Mouse (Mus musculus) neural tube, embryonic 12.5 days (tissue): Measurements from ENCODE around the gene Gcgr. TPM values are rescaled to one million over a fixed set of nuclear protein-coding genes. Genes with fewer than 3 reads are reported as not detected.

Source experiments
- ATAC-seq: fragments of 200-750 bp; cut with Nextera tagmentation; 2 replicates; pipeline ENCODE4 v1.8.0; 2017; ENCODE audit warnings: low read depth, mild to moderate bottlenecking, moderate TSS enrichment, moderate library complexity; ENCODE audit not compliant: low FRiP score
- H3K27ac ChIP-seq: fragments of 300-500 bp; sonication (generic); 2 replicates; pipeline ENCODE4 v1.5.1; 2016
- H3K27me3 ChIP-seq: fragments of 300-500 bp; sonication (generic); replicated peaks from 2 replicates; pipeline ENCODE4 v1.6.1; 2016; ENCODE audit warnings: mild to moderate bottlenecking
- H3K36me3 ChIP-seq: fragments of 300-500 bp; sonication (generic); 2 replicates; pipeline ENCODE4 v1.6.1; 2016; ENCODE audit warnings: mild to moderate bottlenecking
- H3K4me1 ChIP-seq: fragments of 300-500 bp; sonication (generic); 2 replicates; pipeline ENCODE4 v1.6.1; 2016
- H3K4me2 ChIP-seq: fragments of 300-500 bp; sonication (generic); replicated peaks from 2 replicates; pipeline ENCODE4 v1.6.1; 2016; ENCODE audit warnings: mild to moderate bottlenecking
- H3K4me3 ChIP-seq: fragments of 300-500 bp; sonication (generic); 2 replicates; pipeline ENCODE4 v1.5.1; 2016
- H3K9ac ChIP-seq: fragments of 300-500 bp; sonication (generic); 2 replicates; pipeline ENCODE4 v1.6.1; 2016; ENCODE audit warnings: mild to moderate bottlenecking
- H3K9me3 ChIP-seq: fragments of 300-500 bp; sonication (generic); 2 replicates; pipeline ENCODE4 v1.6.1; 2016; ENCODE audit warnings: mild to moderate bottlenecking
- WGBS: fragments of 180-500 bp; shearing (Covaris S2); methylation state at CpG from one replicate; pipeline ENCODE4 v1.1.7; 2016; 5-methylcytosine and 5-hydroxymethylcytosine counted together
- polyA plus RNA-seq: library from polyadenylated mRNA; unstranded; fragments of >200 nt; fragmentation: Nextera tagmentation; extraction: Ambion mirVana; gene quantifications from 2 replicates; pipeline ENCODE4 v1.2.1, GENCODE M21; 2016

The Gcgr gene
- 0.13 and 0.22 TPM in 2 replicates for polyA plus RNA-seq

DNA sequence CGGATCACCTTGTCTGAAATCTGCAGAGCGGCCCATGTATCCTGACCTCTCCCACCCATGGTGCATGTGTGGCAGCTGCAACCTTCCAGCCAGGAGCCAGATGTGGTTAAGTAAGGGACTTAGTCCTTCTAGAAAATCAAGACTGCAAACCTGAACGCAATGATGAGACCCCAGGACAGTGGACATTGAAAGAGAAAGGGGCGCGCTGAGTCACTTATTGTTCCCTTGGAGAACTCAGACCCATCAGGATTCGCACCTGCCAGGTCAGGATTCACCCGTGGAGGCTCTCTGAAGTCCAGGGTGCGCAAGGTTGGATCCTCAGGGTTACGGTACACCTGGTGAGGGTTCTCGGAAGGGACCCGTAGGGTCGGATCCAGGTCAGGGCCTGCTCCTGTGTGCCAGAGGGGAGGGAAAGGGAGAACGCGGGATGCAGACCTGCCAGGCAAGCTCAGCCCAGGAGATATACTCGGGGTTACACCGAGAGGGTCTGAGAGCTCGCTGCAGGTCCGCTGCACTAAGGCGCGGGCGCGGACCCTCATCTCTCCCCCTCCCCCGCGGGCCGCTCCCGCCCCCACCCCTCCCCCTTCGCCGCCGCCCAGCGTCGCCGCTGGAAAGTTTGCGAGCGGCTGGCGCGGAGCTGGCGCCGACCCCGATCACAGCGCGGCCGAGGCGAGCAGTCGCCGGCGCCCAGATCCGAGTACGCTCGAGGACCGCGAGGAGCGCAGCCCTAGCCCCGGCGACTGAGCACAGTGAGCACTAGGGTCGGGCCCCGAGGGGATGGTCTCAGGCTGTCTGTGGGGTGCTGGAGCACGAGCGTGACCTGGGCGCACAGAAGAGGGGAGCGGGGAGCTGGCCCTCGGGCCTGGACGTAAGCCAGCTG is at the start of gene Gcgr:
Gene Gcgr, plus strand, starts transcription at position 615 of the 880 bp plus-strand sequence.
- Histone ChIP-seq H3K27me3 (peaks cover 79% of the 10 kb centered on the region), H3K27ac (no peak within 1 kb of the TSS), H3K9ac (peak within 1 kb of the TSS; percentile 50), H3K4me3 (peak within 1 kb of the TSS; percentile 30), H3K9me3 (no peaks in the 10 kb centered on the region), H3K36me3 (no peaks in the 10 kb centered on the region), H3K4me2 (peak within 1 kb of the TSS; percentile 70), H3K4me1 (peaks cover 11% of the 10 kb centered on the region)
- ATAC-seq, result no peak
- WGBS, result 8% methylated on average over 59 of the region's 62 CpGs

DNA sequence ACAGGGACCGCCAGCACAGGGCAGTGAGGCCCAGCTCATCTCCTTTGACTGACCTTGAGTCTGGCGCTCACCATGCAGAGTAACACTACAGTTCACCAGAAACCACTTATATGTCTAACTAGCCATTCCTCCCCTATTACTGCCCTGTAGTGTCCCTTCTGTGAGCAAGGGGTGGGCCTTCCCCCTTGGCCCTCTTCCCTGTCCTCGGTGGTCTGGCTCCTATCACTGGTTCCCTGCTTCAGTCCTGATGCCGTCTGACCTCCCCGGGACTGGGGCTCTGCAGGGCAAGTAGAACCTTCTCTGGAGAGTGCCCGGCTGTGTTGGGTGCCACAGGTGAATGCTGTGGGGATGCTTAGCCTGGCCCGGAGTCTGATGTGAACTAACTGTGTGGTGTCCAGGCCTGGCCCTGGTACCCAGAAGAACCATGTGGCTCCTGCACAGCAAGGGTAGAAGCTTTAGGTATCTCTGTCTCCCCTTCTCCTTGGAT is 47.0 kb upstream of the Gcgr start:
- H3K4me2 ChIP-seq, result peak overlapping the region; percentile 92
- peaks cover 75% of the 10 kb centered on the region for H3K36me3 ChIP-seq
- H3K4me3 ChIP-seq, result peak overlapping the region; percentile 98; the same call in 1 of the 2 replicates
- no peaks in the 10 kb centered on the region for H3K27me3 ChIP-seq
- WGBS, result 93% methylated on average over 7 of the region's 7 CpGs
- peaks cover 19% of the 10 kb centered on the region for H3K4me1 ChIP-seq
- no peak overlapping the region for H3K27ac ChIP-seq
- peak overlapping the region; percentile 83 for H3K9ac ChIP-seq
- no peak for ATAC-seq
- no peaks in the 10 kb centered on the region for H3K9me3 ChIP-seq

DNA sequence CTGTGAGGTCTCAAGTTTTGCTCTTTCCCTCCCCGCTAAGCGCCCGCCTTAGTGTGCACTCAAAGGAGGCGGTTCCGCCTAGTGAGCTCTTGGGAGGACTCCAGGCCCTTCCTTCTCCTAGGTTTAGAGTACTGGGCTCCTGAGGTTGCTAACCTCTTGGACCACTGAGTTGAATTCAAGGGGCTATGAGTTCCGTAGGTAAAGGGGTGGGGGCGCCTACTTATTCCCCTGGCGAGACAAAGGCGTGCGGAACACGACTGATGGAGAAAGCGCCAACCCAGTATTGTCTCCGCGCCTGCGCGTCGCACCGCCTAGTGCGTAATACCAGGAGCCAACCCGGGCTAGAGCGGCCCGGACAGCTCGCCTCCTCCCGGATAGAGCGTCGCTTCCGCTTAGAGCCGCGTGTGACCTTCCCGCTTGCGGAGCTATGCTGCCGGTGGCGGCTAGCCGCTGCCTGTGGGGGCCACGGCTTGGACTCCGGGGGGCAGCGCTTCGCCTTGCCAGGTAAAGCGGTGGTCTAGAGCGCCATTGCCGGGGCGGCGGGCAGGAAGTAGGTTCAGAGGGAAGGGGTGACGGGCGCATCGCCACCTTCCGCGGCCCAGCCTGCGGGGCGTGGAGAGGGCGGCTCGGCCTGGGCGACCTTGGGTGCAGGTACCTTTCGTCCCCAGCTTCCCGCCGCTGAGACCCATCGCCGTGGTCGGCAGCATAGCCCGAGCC is 46.1 kb upstream of the Gcgr start, which contains the start of gene Mrpl12:
Gene Mrpl12, plus strand, starts transcription at position 349 of the 717 bp plus-strand sequence.
- Histone ChIP-seq H3K4me2 (peak within 1 kb of the TSS; percentile 92), H3K9ac (peak within 1 kb of the TSS; percentile 83), H3K27me3 (no peaks in the 10 kb centered on the region), H3K36me3 (peaks cover 71% of the 10 kb centered on the region), H3K4me1 (peaks cover 19% of the 10 kb centered on the region), H3K9me3 (no peaks in the 10 kb centered on the region), H3K27ac (peak within 1 kb of the TSS; percentile 66), H3K4me3 (peak within 1 kb of the TSS; percentile 98)
- WGBS, result under 1% methylated on average over 60 of the region's 60 CpGs
- ATAC-seq, result peak; percentile 92

DNA sequence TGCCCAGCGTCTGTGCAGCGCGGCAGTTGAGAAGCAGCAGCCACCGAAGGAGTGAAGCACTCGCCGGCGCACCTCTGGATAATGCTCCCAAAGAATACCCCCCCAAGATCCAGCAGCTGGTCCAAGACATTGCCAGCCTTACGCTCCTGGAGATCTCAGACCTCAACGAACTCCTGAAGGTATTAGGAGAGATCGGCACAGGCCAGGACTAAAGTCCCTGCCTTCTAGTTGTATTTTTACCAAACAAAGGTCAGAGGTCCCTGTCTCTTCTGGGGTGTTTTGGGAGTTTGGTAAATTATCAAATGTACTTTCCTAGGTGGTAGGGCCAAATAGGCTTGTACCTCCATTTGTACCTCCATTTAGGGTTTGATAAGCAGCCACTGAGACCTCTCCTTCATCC is 45.2 kb upstream of the Gcgr start:
- ATAC-seq, result no peak
- Histone ChIP-seq H3K4me3 (peak overlapping the region; percentile 98), H3K27me3 (no peaks in the 10 kb centered on the region), H3K4me2 (peak overlapping the region; percentile 92), H3K9me3 (no peaks in the 10 kb centered on the region), H3K27ac (no peak overlapping the region), H3K36me3 (peaks cover 62% of the 10 kb centered on the region), H3K4me1 (peaks cover 19% of the 10 kb centered on the region), H3K9ac (peak overlapping the region; percentile 83)
- WGBS, result 9% methylated on average over 10 of the region's 10 CpGs

DNA sequence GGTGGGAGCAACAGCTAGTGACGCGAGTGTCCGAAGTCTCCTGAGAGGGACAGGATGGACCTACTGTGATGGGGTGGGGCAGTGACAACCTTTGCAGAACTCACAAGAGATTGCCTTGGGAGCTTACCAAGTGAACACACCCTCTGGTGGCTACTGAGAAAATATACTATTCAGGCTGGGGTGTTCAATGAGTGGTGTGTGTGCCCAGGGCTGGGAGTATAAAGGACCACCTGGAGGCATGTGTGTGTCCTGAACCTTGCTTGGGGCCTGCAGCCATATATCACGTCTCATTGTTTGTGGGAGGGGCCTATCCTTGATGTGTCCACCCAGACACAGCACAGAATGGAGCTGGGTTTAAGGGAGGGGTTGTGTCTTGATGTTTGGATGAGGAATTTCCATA is 42.0 kb upstream of the Gcgr start:
- ATAC-seq, result no peak
- Histone ChIP-seq H3K4me3 (no peak overlapping the region), H3K4me1 (peaks cover 46% of the 10 kb centered on the region), H3K4me2 (no peak overlapping the region), H3K9ac (no peak overlapping the region), H3K27ac (no peak overlapping the region), H3K36me3 (peaks cover 33% of the 10 kb centered on the region), H3K27me3 (no peaks in the 10 kb centered on the region), H3K9me3 (no peaks in the 10 kb centered on the region)
- 81% methylated on average over 4 of the region's 4 CpGs for WGBS

DNA sequence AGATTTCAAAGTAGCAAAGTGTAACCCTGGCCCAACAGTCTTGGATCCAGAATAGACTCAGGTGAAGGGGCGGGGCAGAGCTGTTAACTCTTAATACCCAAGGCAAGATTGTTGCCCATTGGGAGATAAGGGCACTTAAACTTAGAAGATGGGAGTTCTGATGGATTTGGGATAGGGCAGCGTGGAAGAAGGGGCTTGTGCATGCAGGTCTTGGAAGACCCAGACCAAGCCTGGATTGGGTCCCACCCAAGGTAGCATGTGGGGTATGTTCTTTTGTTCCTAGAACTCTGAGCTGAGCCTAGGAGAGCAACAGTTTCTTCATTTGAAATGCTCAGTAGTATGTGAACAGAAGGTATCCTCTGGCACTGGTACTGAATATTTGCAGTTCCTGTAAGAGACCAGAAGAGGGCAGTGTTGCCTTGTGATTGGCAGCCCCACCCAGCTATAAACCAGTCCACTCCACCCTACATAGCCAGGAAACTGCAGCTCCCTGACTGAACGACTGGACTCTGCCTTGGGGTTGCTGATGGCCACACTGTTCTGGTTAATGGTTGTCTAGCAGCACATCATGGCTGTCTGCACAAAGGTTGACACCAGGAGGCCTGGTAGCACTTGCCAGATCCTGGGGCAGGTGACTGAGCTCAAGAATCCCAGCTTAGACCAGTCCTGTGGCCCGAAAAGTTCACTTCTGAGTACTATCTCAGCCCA is 41.3 kb upstream of the Gcgr start:
- H3K9me3 ChIP-seq, result no peaks in the 10 kb centered on the region
- ATAC-seq, result no peak
- H3K4me3 ChIP-seq, result no peak overlapping the region
- no peak overlapping the region for H3K9ac ChIP-seq
- H3K27me3 ChIP-seq, result no peaks in the 10 kb centered on the region
- peaks cover 40% of the 10 kb centered on the region for H3K4me1 ChIP-seq
- no peak overlapping the region for H3K4me2 ChIP-seq
- no peak overlapping the region for H3K27ac ChIP-seq
- peaks cover 31% of the 10 kb centered on the region for H3K36me3 ChIP-seq
- 62% methylated on average over 4 of the region's 4 CpGs for WGBS

DNA sequence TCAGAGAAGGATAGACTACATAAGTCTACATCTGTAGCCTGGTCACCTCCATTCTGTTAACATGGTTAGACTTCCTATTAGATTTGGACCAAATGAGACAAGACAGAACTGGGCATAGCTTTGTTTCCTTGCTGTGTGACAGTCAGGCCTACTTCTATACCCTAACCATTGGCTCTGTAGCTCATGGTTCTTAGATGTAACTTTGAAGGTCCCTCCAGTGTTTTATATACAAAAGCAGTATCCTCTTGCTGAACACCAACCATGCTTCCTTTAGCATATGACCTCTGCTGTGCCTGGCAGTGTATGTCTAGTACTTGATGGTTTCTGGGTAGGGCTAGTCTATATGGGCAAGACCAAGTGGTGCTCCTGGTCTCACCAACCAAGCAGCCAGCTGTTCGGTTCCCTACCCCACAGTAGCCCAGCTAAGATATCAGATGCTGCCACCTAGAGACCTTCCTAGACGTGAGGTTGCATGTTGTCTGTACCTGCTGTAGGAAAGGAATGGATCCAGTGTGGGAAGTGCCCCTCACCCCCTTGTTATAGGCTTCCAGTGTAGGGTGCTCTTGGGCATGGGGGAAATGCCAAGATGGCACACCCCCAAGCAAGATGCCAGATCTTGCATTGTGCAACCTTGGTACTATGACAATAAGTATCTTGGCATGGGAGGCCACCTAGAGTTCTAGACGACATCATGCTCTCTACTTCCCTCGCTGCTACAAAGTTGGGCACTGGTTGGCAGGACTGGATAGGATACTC is 40.0 kb upstream of the Gcgr start:
- H3K27ac ChIP-seq, result no peak overlapping the region

DNA sequence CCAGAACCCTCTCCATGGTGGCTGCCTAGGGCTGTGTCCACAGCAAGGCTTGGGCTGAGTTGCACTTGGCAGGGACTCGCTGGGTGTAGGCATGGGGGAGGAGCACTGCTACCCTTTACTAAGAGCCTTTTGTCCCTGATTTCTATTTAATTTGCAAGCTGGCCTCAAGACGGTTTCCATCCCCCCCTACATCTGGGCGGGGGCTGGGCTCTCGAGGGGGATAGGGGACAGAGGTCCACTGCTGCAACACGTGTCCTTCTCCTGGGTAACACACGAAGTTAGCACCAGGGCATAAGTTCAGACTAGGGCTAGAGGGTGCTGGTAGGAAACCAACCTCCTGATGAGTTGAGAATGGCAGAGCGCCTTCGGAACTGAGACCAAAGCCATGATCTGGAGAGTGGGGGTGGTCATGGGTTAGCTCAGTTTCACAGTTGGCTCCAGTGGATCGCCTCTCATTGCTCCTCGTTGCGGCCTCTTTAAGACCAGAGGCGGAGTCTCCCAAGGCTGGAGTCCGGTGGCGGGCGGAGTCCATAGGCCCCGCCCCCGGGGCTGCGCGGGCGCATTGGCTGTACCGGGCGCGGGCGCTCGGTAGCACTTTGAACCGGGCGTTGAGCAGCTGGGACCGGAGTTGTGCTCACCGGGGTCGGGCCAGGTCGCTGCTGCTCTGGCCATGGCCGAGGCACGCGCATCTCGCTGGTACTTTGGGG is 39.0 kb upstream of the Gcgr start, which contains the start of gene Slc25a10:
Gene Slc25a10, plus strand, starts transcription at position 524 of the 707 bp plus-strand sequence.
- Histone ChIP-seq H3K9ac (peak within 1 kb of the TSS; percentile 85), H3K9me3 (no peaks in the 10 kb centered on the region), H3K4me2 (peak within 1 kb of the TSS; percentile 99), H3K4me1 (peaks cover 29% of the 10 kb centered on the region), H3K27ac (peak within 1 kb of the TSS; percentile 68; the same call in 1 of the 2 replicates), H3K27me3 (no peaks in the 10 kb centered on the region), H3K36me3 (peaks cover 41% of the 10 kb centered on the region), H3K4me3 (peak within 1 kb of the TSS; percentile 93)
- WGBS, result under 1% methylated on average over 35 of the region's 35 CpGs
- ATAC-seq, result peak; percentile 92

More for the DNA sequence above, 40.0 kb upstream of the Gcgr start:
- no peaks in the 10 kb centered on the region for H3K27me3 ChIP-seq
- ATAC-seq, result no peak
- peaks cover 39% of the 10 kb centered on the region for H3K36me3 ChIP-seq
- peaks cover 34% of the 10 kb centered on the region for H3K4me1 ChIP-seq
- H3K9me3 ChIP-seq, result no peaks in the 10 kb centered on the region
- 47% methylated on average over 4 of the region's 4 CpGs for WGBS
- no peak overlapping the region for H3K9ac ChIP-seq
- H3K4me2 ChIP-seq, result peak overlapping the region; percentile 99
- H3K4me3 ChIP-seq, result no peak overlapping the region

DNA sequence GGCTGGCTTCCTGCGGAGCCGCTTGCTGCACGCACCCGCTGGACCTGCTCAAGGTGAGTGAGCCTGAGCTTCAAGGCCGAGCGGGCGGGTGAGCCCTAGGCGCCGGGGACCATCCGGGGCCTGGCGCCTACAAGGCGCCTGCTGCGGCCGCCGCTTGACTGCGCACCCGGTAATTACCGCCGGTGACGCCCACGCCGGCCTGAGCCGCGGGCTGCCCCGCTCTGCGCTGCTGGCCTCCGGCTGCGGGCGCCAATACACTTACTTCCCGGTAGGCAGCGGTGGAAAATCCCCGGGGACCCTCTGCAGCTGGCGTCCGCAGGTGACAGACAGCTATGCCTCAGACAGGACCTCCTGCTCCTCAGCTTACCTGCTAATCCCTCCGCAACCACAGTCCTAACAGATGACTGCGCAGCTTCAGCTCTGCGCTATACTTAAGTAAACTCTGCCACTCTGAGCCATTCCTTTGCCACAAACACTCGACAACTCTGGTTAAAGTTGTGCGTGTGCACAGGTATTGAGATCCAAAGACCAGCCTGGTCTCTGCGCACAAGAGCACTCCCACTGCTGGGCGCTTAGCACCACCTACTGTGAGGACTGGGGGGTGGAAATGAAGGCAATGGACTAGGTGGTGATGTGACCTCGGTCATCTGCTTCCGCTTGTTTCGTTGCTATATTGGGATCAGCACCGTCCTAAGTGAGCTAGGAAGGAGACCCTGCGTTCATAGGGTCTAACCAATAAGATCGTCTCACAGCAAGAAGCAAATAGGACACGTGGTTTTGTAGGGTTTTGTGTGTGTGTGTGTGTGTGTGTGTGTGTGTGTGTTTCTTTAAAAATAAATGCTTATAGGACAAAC is 38.2 kb upstream of the Gcgr start:
- no peaks in the 10 kb centered on the region for H3K9me3 ChIP-seq
- peak overlapping the region; percentile 99 for H3K4me2 ChIP-seq
- ATAC-seq, result peak; percentile 45
- peaks cover 29% of the 10 kb centered on the region for H3K4me1 ChIP-seq
- H3K4me3 ChIP-seq, result peak overlapping the region; percentile 93
- no peaks in the 10 kb centered on the region for H3K27me3 ChIP-seq
- under 1% methylated on average over 48 of the region's 48 CpGs for WGBS
- peaks cover 42% of the 10 kb centered on the region for H3K36me3 ChIP-seq
- peak overlapping the region; percentile 85 for H3K9ac ChIP-seq
- H3K27ac ChIP-seq, result peak overlapping the region; percentile 68; the same call in 1 of the 2 replicates

DNA sequence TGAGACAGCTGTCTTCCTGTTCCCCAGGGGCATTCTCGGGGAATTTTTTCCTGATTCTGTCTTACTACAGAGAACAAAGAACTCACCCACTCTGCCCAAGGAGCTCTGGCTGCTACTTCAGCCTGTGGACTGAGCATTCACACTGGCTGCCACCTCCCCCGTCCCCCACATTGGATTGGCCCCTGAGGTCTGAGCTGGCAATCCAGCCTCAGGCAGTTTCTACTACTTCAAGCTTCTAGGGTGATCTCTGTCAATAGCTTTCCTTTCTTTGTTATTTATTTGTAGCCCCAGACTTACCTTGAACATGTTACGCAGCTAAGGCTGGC is 37.7 kb upstream of the Gcgr start:
- H3K27ac ChIP-seq, result no peak overlapping the region
- 28% methylated on average over 3 of the region's 3 CpGs for WGBS
- no peaks in the 10 kb centered on the region for H3K27me3 ChIP-seq
- H3K4me3 ChIP-seq, result peak overlapping the region; percentile 93
- no peaks in the 10 kb centered on the region for H3K9me3 ChIP-seq
- ATAC-seq, result no peak
- H3K4me2 ChIP-seq, result peak overlapping the region; percentile 99
- H3K4me1 ChIP-seq, result peaks cover 29% of the 10 kb centered on the region
- peak overlapping the region; percentile 85 for H3K9ac ChIP-seq
- peaks cover 42% of the 10 kb centered on the region for H3K36me3 ChIP-seq
